Mouse (Mus musculus): ENCODE results near the gene 4930502E18Rik. TPM values are rescaled to one million over a fixed set of nuclear protein-coding genes. Genes with fewer than 3 reads are reported as not detected.

The 4930502E18Rik gene
- polyA plus RNA-seq, 1 experiment from 2014 or later = 0.37 TPM

DNA sequence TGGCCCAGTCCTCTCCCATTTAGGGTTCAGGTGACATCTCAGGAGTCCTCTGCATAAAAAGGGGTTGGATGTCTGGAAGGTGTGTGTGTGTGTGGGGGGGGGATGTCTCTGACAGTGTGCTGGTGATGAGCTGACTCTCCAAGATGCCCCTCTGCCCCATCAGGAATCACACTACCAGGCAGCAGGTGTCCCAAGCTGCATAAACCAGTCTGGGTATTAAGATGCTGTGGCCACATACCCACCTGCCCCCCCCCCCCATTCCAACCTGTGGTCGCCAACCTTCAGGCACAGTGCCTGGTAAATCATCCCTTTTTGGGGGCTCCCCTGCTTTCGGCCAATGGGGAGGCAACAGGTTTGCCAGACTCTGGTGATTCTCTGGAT lies 8.7 kb upstream of the 4930502E18Rik start:
- DNase-seq (ENCODE audit: low spot score) (no peak), ATAC-seq (ENCODE audit: insufficient read depth, low FRiP score, low TSS enrichment) (peak; percentile 39; the same call in 1 of the 2 replicates)
- Histone ChIP-seq H3K4me2 (ENCODE audit: low read depth) (peak overlapping the region; percentile 41), H3K4me1 (ENCODE audit: control insufficient read depth, insufficient read depth, low read length) (no peaks in the 10 kb centered on the region), H3K36me3 (ENCODE audit: control insufficient read depth, insufficient read depth, low read length) (no peaks in the 10 kb centered on the region), H3K4me3 (ENCODE audit: low read depth, low read length) (peak overlapping the region; percentile 24; the same call in 1 of the 2 replicates), H3K27ac (ENCODE audit: low read depth, low read length) (no peak overlapping the region), H3K27me3 (ENCODE audit: control insufficient read depth, insufficient read depth, low read length) (no peaks in the 10 kb centered on the region), H3K9ac (ENCODE audit: low read length) (no peak overlapping the region), H3K9me3 (ENCODE audit: control insufficient read depth, low read length) (no peaks in the 10 kb centered on the region)
- WGBS = 63% methylated on average over 2 of the region's 2 CpGs

DNA sequence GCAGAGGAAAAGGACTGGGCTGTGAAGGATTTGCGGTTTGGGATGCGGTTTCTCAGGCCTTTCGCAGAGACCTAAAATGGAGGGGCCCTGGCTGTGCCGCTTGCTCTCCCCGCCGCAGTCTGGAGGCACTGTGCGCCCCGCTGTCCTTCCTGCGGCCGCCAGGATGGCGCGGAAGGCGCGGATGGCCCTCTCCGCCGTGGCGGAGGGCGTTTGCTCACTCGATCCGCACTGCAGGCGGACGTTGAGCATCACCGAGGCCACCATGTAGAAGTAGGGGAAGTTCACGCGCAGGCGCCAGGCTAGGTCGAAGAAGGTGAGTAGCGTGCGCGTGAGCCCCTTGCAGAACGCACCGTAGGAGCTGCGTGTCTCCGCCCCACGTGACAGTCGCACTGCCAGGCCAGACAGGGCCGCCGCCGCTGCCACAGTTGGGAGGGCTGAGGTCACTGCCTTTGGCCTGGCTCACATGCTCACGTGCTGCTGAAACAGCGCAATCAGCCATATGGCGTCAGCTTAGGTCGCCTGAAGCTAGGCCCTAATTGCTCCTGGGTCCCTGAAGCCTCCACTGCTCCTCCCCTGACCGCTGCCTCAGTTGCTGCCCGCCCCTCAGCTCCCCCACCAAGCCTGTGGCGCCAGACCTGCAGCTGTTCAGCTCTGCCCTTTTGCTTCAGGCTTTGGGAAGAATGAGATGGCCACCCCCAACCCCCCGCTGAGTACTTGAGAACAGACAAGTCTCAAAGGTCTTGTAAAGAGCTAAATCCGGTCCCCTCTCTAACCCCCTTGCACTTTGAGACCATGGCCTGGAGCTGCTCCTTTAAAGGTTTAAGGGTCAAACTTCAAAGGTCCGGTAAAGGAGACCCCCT lies 8.1 kb upstream of the 4930502E18Rik start:
- no peaks in the 10 kb centered on the region for H3K36me3 ChIP-seq (ENCODE audit: control insufficient read depth, insufficient read depth, low read length)
- peak overlapping the region; percentile 41 for H3K4me2 ChIP-seq (ENCODE audit: low read depth)
- no peaks in the 10 kb centered on the region for H3K27me3 ChIP-seq (ENCODE audit: control insufficient read depth, insufficient read depth, low read length)
- H3K27ac ChIP-seq (ENCODE audit: low read depth, low read length) = no peak overlapping the region
- peak overlapping the region; percentile 24 for H3K4me3 ChIP-seq (ENCODE audit: low read depth, low read length)
- ATAC-seq (ENCODE audit: insufficient read depth, low FRiP score, low TSS enrichment) (peak; percentile 86), DNase-seq (ENCODE audit: low spot score) (peak; percentile 64)
- no peaks in the 10 kb centered on the region for H3K9me3 ChIP-seq (ENCODE audit: control insufficient read depth, low read length)
- no peaks in the 10 kb centered on the region for H3K4me1 ChIP-seq (ENCODE audit: control insufficient read depth, insufficient read depth, low read length)
- WGBS = 20% methylated on average over 47 of the region's 49 CpGs
- peak overlapping the region; percentile 41 for H3K9ac ChIP-seq (ENCODE audit: low read length)

DNA sequence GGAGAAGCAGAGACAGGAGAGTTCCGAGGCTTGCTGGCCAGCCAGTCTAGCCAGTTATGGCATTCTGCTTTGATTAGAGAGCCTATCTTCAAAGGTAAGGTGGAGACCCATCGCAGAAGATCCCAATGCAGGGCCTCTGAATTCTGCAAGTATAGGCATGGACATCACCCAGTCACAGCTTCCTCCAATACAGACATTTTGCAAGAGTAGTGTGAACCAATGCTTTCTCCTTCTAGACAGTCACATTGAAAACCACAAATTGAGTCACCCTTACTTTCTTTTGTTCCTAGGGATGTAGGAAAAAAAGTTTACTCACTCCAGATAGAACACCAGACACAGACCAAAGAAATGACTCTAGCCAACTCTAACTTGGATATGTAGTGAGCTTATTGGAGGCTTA lies 4.3 kb downstream of the 4930502E18Rik start:
- WGBS = 88% methylated on average over 2 of the region's 2 CpGs
- Histone ChIP-seq H3K9me3 (ENCODE audit: control insufficient read depth, low read length) (no peaks in the 10 kb centered on the region), H3K27ac (ENCODE audit: low read depth, low read length) (no peak overlapping the region), H3K4me1 (ENCODE audit: control insufficient read depth, insufficient read depth, low read length) (no peaks in the 10 kb centered on the region), H3K9ac (ENCODE audit: low read length) (no peak overlapping the region), H3K27me3 (ENCODE audit: control insufficient read depth, insufficient read depth, low read length) (no peaks in the 10 kb centered on the region), H3K4me3 (ENCODE audit: low read depth, low read length) (no peak overlapping the region), H3K36me3 (ENCODE audit: control insufficient read depth, insufficient read depth, low read length) (no peaks in the 10 kb centered on the region), H3K4me2 (ENCODE audit: low read depth) (no peak overlapping the region)
- no peak for ATAC-seq (ENCODE audit: insufficient read depth, low FRiP score, low TSS enrichment)
- DNase-seq (ENCODE audit: low spot score) = no peak

DNA sequence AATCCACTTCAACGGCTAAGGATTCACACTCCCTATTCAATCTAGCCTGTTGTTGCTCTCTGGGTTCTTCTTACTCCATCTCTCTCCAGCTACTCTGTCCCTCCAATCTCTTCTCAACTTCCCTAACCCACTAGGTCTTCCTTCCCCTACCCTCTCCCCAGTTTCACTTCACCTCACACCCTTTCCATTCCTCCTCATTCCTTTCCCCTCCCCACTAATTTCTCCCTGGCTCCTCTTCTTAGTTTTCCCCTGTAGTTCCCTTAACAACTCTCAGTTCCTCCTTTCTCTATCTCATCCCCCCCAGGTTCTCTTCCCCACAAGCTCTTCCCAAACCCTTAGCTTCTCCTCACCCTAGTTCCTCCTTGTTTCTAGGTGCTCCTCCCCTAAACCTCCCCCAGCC lies 28.2 kb downstream of the 4930502E18Rik start:
- Histone ChIP-seq H3K27me3 (ENCODE audit: control insufficient read depth, insufficient read depth, low read length) (no peaks in the 10 kb centered on the region), H3K4me3 (ENCODE audit: low read depth, low read length) (no peak overlapping the region), H3K27ac (ENCODE audit: low read depth, low read length) (no peak overlapping the region), H3K4me1 (ENCODE audit: control insufficient read depth, insufficient read depth, low read length) (no peaks in the 10 kb centered on the region), H3K36me3 (ENCODE audit: control insufficient read depth, insufficient read depth, low read length) (no peaks in the 10 kb centered on the region), H3K4me2 (ENCODE audit: low read depth) (no peak overlapping the region), H3K9ac (ENCODE audit: low read length) (no peak overlapping the region), H3K9me3 (ENCODE audit: control insufficient read depth, low read length) (no peaks in the 10 kb centered on the region)
- ATAC-seq (ENCODE audit: insufficient read depth, low FRiP score, low TSS enrichment) = no peak
- WGBS = 82% methylated on average over 1 of the region's 1 CpGs
- DNase-seq (ENCODE audit: low spot score) = no peak

DNA sequence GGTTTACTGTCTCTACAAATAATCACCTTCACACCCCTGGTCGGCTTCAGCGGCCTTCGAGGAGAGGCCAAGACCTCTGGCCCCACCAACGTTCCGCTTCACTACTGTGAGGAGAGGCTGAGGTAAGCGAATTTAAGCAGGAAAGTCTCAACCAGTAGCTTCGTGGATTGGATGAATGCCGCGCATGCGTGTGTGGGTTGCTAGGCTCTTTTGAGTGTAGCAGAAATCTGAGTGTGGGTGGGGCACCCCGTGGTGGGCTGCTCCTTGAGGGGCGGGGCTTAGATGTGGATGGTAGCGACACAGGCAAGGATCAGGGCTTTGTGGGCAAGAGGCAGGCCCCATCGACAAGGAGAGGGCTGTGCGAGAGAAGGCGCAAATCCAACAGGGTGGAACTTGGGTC lies 33.1 kb downstream of the 4930502E18Rik start, which contains the start of gene 1700013H16Rik:
TSS of gene 1700013H16Rik (minus strand) at position 96 of the 400 bp plus-strand sequence.
- no peaks in the 10 kb centered on the region for H3K36me3 ChIP-seq (ENCODE audit: control insufficient read depth, insufficient read depth, low read length)
- WGBS = 92% methylated on average over 16 of the region's 16 CpGs
- DNase-seq (ENCODE audit: low spot score) = no peak
- ATAC-seq (ENCODE audit: insufficient read depth, low FRiP score, low TSS enrichment) = no peak
- H3K4me1 ChIP-seq (ENCODE audit: control insufficient read depth, insufficient read depth, low read length) = no peaks in the 10 kb centered on the region
- H3K9me3 ChIP-seq (ENCODE audit: control insufficient read depth, low read length) = no peaks in the 10 kb centered on the region
- H3K9ac ChIP-seq (ENCODE audit: low read length) = no peak within 1 kb of the TSS
- H3K27me3 ChIP-seq (ENCODE audit: control insufficient read depth, insufficient read depth, low read length) = no peaks in the 10 kb centered on the region
- H3K27ac ChIP-seq (ENCODE audit: low read depth, low read length) = no peak within 1 kb of the TSS
- no peak within 1 kb of the TSS for H3K4me3 ChIP-seq (ENCODE audit: low read depth, low read length)
- H3K4me2 ChIP-seq (ENCODE audit: low read depth) = no peak within 1 kb of the TSS

DNA sequence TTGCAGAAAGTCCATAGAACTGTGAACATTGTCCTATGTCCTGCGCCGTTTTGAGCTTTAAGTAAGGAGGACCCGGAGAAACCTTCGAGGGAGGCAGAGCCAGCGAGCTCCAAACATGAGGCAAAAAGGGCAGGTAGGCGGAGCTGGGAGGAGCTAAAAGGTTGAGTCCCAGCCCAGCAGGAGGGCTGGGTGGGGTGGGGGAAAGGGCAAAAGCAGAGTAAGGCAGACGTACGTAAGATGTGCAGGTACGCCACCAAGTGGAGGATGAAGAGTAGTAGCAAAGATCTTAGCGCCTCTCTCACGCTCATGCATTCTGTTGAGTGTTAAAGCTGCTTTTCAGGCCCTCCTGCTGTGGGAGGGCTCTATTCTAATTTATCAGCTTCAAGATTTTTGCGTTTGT lies 51.6 kb downstream of the 4930502E18Rik start, which contains the start of gene Zfp36l3:
TSS of gene Zfp36l3 (minus strand) at position 119 of the 400 bp plus-strand sequence.
- Histone ChIP-seq H3K27me3 (ENCODE audit: control insufficient read depth, insufficient read depth, low read length) (no peaks in the 10 kb centered on the region), H3K9ac (ENCODE audit: low read length) (no peak within 1 kb of the TSS), H3K9me3 (ENCODE audit: control insufficient read depth, low read length) (no peaks in the 10 kb centered on the region), H3K36me3 (ENCODE audit: control insufficient read depth, insufficient read depth, low read length) (no peaks in the 10 kb centered on the region), H3K4me3 (ENCODE audit: low read depth, low read length) (no peak within 1 kb of the TSS), H3K4me2 (ENCODE audit: low read depth) (no peak within 1 kb of the TSS), H3K27ac (ENCODE audit: low read depth, low read length) (no peak within 1 kb of the TSS), H3K4me1 (ENCODE audit: control insufficient read depth, insufficient read depth, low read length) (no peaks in the 10 kb centered on the region)
- no peak for DNase-seq (ENCODE audit: low spot score)
- WGBS = 87% methylated on average over 12 of the region's 12 CpGs
- ATAC-seq (ENCODE audit: insufficient read depth, low FRiP score, low TSS enrichment) = no peak

Other genes with a start within 250 kb of the 4930502E18Rik start
- gene Rtl8c, start 116.8 kb upstream of the 4930502E18Rik start, polyA plus RNA-seq (2014; fragmentation: Nextera tagmentation; extraction: Ambion mirVana) = 60.1 and 62.8 TPM in 2 replicates
- not detected in 2 replicates for gene Gm14597, start 115.8 kb upstream of the 4930502E18Rik start, polyA plus RNA-seq (2014; fragmentation: Nextera tagmentation; extraction: Ambion mirVana)
- gene Rtl8a, start 81.1 kb upstream of the 4930502E18Rik start, polyA plus RNA-seq (2014; fragmentation: Nextera tagmentation; extraction: Ambion mirVana) = 108 and 116 TPM in 2 replicates
- gene Rtl8b, start 54.4 kb upstream of the 4930502E18Rik start, polyA plus RNA-seq (2014; fragmentation: Nextera tagmentation; extraction: Ambion mirVana) = 86.3 and 95.1 TPM in 2 replicates
- not detected in 2 replicates for gene 1700013H16Rik, start 33.0 kb downstream of the 4930502E18Rik start, polyA plus RNA-seq (2014; fragmentation: Nextera tagmentation; extraction: Ambion mirVana)
- not detected in 2 replicates for gene Zfp36l3, start 51.6 kb downstream of the 4930502E18Rik start, polyA plus RNA-seq (2014; fragmentation: Nextera tagmentation; extraction: Ambion mirVana)
- 0.85 and 0.90 TPM in 2 replicates for gene Xlr, start 72.9 kb downstream of the 4930502E18Rik start, polyA plus RNA-seq (2014; fragmentation: Nextera tagmentation; extraction: Ambion mirVana)